Mouse (Mus musculus) heart, embryonic 16.5 days (tissue): ENCODE measurements around the gene Trank1. TPM values are rescaled to one million over a fixed set of nuclear protein-coding genes. Genes with fewer than 3 reads are reported as not detected.
A peak's percentile ranks its signal among the peaks of the same experiment; 100 is the strongest.

Experiments
- ATAC-seq: fragments of 200-750 bp; cut with Nextera tagmentation; replicated peaks from 2 replicates; pipeline ENCODE4 v1.8.0; 2017; ENCODE audit warnings: moderate number of reproducible peaks; ENCODE audit not compliant: insufficient read depth, low FRiP score; ENCODE audit errors: extremely low read depth
- H3K27ac ChIP-seq: fragments of 300-500 bp; sonication (generic); 2 replicates; pipeline ENCODE4 v1.5.1; 2014; ENCODE audit warnings: mild to moderate bottlenecking, low read length, control low read depth, moderate library complexity
- H3K27me3 ChIP-seq: fragments of 300-500 bp; sonication (generic); 2 replicates; pipeline ENCODE4 v1.6.1; 2014; ENCODE audit warnings: low read length, mixed read lengths; ENCODE audit not compliant: control insufficient read depth, insufficient read depth
- H3K36me3 ChIP-seq: fragments of 300-500 bp; sonication (generic); 2 replicates; pipeline ENCODE4 v1.6.1; 2014; ENCODE audit not compliant: control insufficient read depth, insufficient read depth
- H3K4me1 ChIP-seq: fragments of 300-500 bp; sonication (generic); 2 replicates; pipeline ENCODE4 v1.6.1; 2014; ENCODE audit warnings: low read length, mixed read lengths; ENCODE audit not compliant: control insufficient read depth, insufficient read depth
- H3K4me2 ChIP-seq: fragments of 300-500 bp; sonication (generic); 2 replicates; pipeline ENCODE4 v1.6.1; 2014; ENCODE audit warnings: low read depth, mild to moderate bottlenecking, control low read depth, low read length
- H3K4me3 ChIP-seq: fragments of 300-500 bp; sonication (generic); 2 replicates; pipeline ENCODE4 v1.5.1; 2014; ENCODE audit warnings: mild to moderate bottlenecking, control low read depth, low read length
- H3K9ac ChIP-seq: fragments of 300-500 bp; sonication (generic); 2 replicates; pipeline ENCODE4 v1.6.1; 2014; ENCODE audit warnings: low read length, control low read depth
- H3K9me3 ChIP-seq: fragments of 300-500 bp; sonication (generic); replicated peaks from 2 replicates; pipeline ENCODE4 v1.6.1; 2016; ENCODE audit warnings: low read length; ENCODE audit not compliant: control insufficient read depth
- WGBS: fragments of 180-500 bp; shearing (Covaris S2); extraction: QIAGEN DNeasy Blood & Tissue Kit; methylation state at CpG from one replicate; pipeline ENCODE4 v1.1.7; 2014; 5-methylcytosine and 5-hydroxymethylcytosine counted together
- polyA plus RNA-seq: library from polyadenylated mRNA; unstranded; fragments of >200 nt; fragmentation: Nextera tagmentation; extraction: Ambion mirVana; gene quantifications from 2 replicates; pipeline ENCODE4 v1.2.1, GENCODE M21; 2015

The Trank1 gene
- polyA plus RNA-seq, 1 experiment from 2014 or later, result not detected

- H3K36me3 ChIP-seq, result peaks cover 19% of the 10 kb centered on the region
Measured at GRCm38 (mm10) chr9:111275156-111275555, 36.4 kb upstream of the Trank1 start.

GRCm38 (mm10) chr9:111285061-111285460, 26.5 kb upstream of the Trank1 start:
- Histone ChIP-seq H3K9me3 (no peaks in the 10 kb centered on the region), H3K4me1 (peaks cover 16% of the 10 kb centered on the region), H3K4me3 (no peak overlapping the region), H3K27me3 (no peaks in the 10 kb centered on the region), H3K36me3 (no peaks in the 10 kb centered on the region), H3K27ac (no peak overlapping the region), H3K9ac (no peak overlapping the region), H3K4me2 (no peak overlapping the region)
- no peak for ATAC-seq
- 71% methylated on average over 3 of the region's 3 CpGs for WGBS

More at GRCm38 (mm10) chr9:111275156-111275555, 36.4 kb upstream of the Trank1 start:
- Histone ChIP-seq H3K27me3 (no peaks in the 10 kb centered on the region), H3K9ac (peak overlapping the region; percentile 49), H3K4me2 (peak overlapping the region; percentile 86), H3K4me3 (peak overlapping the region; percentile 30), H3K4me1 (peaks cover 30% of the 10 kb centered on the region), H3K9me3 (no peaks in the 10 kb centered on the region), H3K27ac (no peak overlapping the region)
- no peak for ATAC-seq
- WGBS, result 25% methylated on average over 1 of the region's 1 CpGs

GRCm38 (mm10) chr9:111285676-111286075, 25.9 kb upstream of the Trank1 start:
- peaks cover 16% of the 10 kb centered on the region for H3K4me1 ChIP-seq
- H3K9ac ChIP-seq, result no peak overlapping the region
- no peak overlapping the region for H3K4me3 ChIP-seq
- 12% methylated on average over 5 of the region's 5 CpGs for WGBS
- H3K9me3 ChIP-seq, result no peaks in the 10 kb centered on the region
- no peaks in the 10 kb centered on the region for H3K36me3 ChIP-seq
- no peak overlapping the region for H3K4me2 ChIP-seq
- no peak overlapping the region for H3K27ac ChIP-seq
- no peak for ATAC-seq
- no peaks in the 10 kb centered on the region for H3K27me3 ChIP-seq

DNA sequence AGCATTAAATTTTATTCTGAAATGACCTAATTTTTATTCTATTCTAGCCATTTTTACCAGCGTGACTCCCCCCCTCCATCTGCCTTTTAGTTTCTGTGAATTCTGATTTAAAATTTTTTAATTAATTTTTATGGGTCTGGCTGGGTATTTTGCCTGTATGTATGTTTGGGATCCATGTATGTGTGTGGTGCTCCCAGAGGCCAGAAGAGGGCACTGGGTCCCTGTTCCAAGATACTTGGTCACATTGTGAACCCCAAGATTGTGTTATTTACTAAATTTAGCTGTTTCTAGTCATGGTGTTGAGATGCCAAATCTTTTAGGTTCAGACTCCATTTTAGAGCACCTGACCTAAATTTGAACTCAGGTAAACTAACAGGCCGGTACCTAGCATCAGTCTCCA, 25.1 kb upstream of the Trank1 start:
- no peak for ATAC-seq
- no peaks in the 10 kb centered on the region for H3K9me3 ChIP-seq
- 81% methylated on average over 2 of the region's 2 CpGs for WGBS
- H3K36me3 ChIP-seq, result no peaks in the 10 kb centered on the region
- H3K9ac ChIP-seq, result no peak overlapping the region
- H3K27me3 ChIP-seq, result no peaks in the 10 kb centered on the region
- no peak overlapping the region for H3K4me2 ChIP-seq
- H3K4me3 ChIP-seq, result no peak overlapping the region
- peaks cover 16% of the 10 kb centered on the region for H3K4me1 ChIP-seq
- H3K27ac ChIP-seq, result no peak overlapping the region

GRCm38 (mm10) chr9:111287956-111288355, 23.6 kb upstream of the Trank1 start:
- Histone ChIP-seq H3K4me1 (peaks cover 9% of the 10 kb centered on the region), H3K27ac (no peak overlapping the region), H3K4me2 (no peak overlapping the region), H3K4me3 (no peak overlapping the region), H3K27me3 (no peaks in the 10 kb centered on the region), H3K9ac (no peak overlapping the region), H3K9me3 (no peaks in the 10 kb centered on the region), H3K36me3 (no peaks in the 10 kb centered on the region)
- 94% methylated on average over 4 of the region's 4 CpGs for WGBS
- no peak for ATAC-seq

GRCm38 (mm10) chr9:111289294-111289831, 22.2 kb upstream of the Trank1 start:
- H3K4me2 ChIP-seq, result peak overlapping the region; percentile 46
- H3K4me1 ChIP-seq, result peaks cover 9% of the 10 kb centered on the region
- no peak for ATAC-seq
- no peak overlapping the region for H3K4me3 ChIP-seq
- H3K9ac ChIP-seq, result no peak overlapping the region
- no peak overlapping the region for H3K27ac ChIP-seq
- H3K36me3 ChIP-seq, result no peaks in the 10 kb centered on the region
- no peaks in the 10 kb centered on the region for H3K27me3 ChIP-seq
- WGBS, result 52% methylated on average over 9 of the region's 9 CpGs
- H3K9me3 ChIP-seq, result no peaks in the 10 kb centered on the region

GRCm38 (mm10) chr9:111289832-111290339, 21.7 kb upstream of the Trank1 start:
- Histone ChIP-seq H3K27me3 (no peaks in the 10 kb centered on the region), H3K4me1 (peaks cover 9% of the 10 kb centered on the region), H3K27ac (no peak overlapping the region), H3K9ac (no peak overlapping the region), H3K4me3 (no peak overlapping the region), H3K4me2 (peak overlapping the region; percentile 46), H3K36me3 (no peaks in the 10 kb centered on the region), H3K9me3 (no peaks in the 10 kb centered on the region)
- 17% methylated on average over 21 of the region's 21 CpGs for WGBS
- ATAC-seq, result peak; percentile 75

DNA sequence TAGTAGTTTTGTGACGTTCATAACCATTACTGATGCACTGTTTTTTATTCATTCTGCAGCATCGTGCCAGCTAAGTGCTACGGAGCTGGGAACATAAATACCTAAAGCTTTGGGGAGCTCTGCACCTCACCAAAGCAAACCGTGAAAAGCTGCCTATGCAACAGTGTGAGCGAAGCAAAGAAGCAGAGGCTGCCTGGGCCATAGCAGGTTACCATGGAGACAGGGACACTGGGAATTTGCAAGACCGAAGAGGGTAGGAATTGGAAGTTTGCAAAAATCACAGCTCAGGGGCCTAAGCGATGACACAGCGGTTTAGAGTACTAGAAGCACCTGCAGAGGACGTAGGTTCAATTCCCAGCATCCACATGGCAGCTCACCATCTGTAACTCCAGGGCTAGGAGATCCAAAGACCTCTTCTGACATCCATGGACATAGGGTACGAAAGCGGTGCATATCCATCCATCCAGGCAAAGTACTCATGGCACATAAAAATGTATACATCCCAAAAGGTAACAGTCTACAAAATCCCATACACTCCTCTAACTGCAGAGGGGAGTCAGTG, 20.9 kb upstream of the Trank1 start:
- Histone ChIP-seq H3K9me3 (no peaks in the 10 kb centered on the region), H3K27ac (no peak overlapping the region), H3K9ac (no peak overlapping the region), H3K4me2 (no peak overlapping the region), H3K36me3 (no peaks in the 10 kb centered on the region), H3K4me3 (no peak overlapping the region), H3K4me1 (peaks cover 5% of the 10 kb centered on the region), H3K27me3 (no peaks in the 10 kb centered on the region)
- ATAC-seq, result no peak
- 73% methylated on average over 11 of the region's 11 CpGs for WGBS

DNA sequence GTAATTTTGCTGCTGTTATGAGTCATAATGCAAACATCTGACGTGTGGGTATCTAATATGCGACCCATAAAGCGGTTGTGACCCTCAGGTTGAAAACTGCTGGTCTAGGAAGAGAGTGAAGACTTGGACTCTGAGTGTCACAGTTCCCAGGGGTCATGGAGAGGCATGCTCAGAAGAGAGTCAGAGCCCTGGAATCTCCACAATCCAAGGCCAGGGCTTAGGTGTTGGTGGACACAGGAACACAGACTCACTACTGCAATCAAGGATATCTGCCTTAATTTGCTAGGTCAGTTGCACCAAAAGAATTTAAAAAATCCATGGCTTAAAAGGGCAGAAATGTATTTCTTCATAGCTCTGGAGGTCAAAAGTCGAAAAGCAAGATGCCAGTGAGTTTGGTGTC, 18.3 kb upstream of the Trank1 start:
- H3K27me3 ChIP-seq, result no peaks in the 10 kb centered on the region
- 74% methylated on average over 4 of the region's 4 CpGs for WGBS
- no peak for ATAC-seq
- H3K36me3 ChIP-seq, result no peaks in the 10 kb centered on the region
- H3K4me1 ChIP-seq, result peaks cover 3% of the 10 kb centered on the region; the same call in 1 of the 2 replicates
- H3K9me3 ChIP-seq, result no peaks in the 10 kb centered on the region
- H3K4me2 ChIP-seq, result no peak overlapping the region
- H3K4me3 ChIP-seq, result no peak overlapping the region
- no peak overlapping the region for H3K27ac ChIP-seq
- no peak overlapping the region for H3K9ac ChIP-seq
